Mouse (Mus musculus) layer of hippocampus, adult 2 months (tissue): ENCODE measurements around the gene Gm49392. TPM values are rescaled to one million over a fixed set of nuclear protein-coding genes. Genes with fewer than 3 reads are reported as not detected.
A peak's percentile ranks its signal among the peaks of the same experiment; 100 is the strongest.

Experiments used
- DNase-seq, 2 experiments: peaks; one replicate each; pipeline ENCODE4 v3.0.0; 2022; ENCODE audit warnings: low spot score in 2 of 2
- H3K27ac ChIP-seq: fragments of 200-600 bp; 2 replicates; pipeline ENCODE4 v1.8.1; 2022
- H3K4me3 ChIP-seq: fragments of 200-600 bp; 2 replicates; pipeline ENCODE4 v1.8.1; 2022; ENCODE audit warnings: mild to moderate bottlenecking
- CTCF ChIP-seq: fragments of 200-600 bp; conservative IDR thresholded peaks from 2 replicates; pipeline ENCODE4 v1.8.1; 2022; ENCODE audit warnings: antibody characterized with exemption, mild to moderate bottlenecking, moderate library complexity
- total RNA-seq, 2 experiments: library from RNA; stranded (reverse); gene quantifications; 2 replicates each; pipeline ENCODE4 v1.2.3; 2021

Gm49392 gene
- total RNA-seq, 2 experiments from 2014 or later, result not detected

GRCm38 (mm10) chr13:60839353-60839902, 57.3 kb downstream of the Gm49392 start:
- TF ChIP-seq CTCF, result no peak
- no peak overlapping the region for H3K4me3 ChIP-seq
- DNase-seq, result no peak
- no peak overlapping the region for H3K27ac ChIP-seq

DNA sequence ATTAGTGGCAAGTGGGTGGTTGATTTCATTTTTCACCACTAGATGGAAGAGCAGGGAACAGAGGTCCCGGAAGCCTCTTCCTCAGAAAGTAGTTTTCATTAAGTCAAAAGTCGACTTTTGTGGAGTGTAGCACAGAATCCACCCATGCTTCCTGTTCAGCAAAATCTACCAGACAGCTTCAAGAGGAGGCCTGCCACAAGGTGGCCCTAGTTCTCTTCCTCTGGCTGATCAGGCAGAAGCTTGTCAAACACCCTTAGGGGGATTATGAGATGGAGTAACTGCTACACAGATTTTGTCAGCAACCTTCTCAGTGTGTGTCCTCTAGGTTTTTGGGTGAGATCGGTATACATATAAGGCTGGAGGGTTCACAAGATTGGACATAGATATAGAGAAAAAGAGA, 70.6 kb downstream of the Gm49392 start:
- DNase-seq, result no peak
- H3K4me3 ChIP-seq, result no peak overlapping the region
- TF ChIP-seq CTCF, result peak; percentile 55
- no peak overlapping the region for H3K27ac ChIP-seq

DNA sequence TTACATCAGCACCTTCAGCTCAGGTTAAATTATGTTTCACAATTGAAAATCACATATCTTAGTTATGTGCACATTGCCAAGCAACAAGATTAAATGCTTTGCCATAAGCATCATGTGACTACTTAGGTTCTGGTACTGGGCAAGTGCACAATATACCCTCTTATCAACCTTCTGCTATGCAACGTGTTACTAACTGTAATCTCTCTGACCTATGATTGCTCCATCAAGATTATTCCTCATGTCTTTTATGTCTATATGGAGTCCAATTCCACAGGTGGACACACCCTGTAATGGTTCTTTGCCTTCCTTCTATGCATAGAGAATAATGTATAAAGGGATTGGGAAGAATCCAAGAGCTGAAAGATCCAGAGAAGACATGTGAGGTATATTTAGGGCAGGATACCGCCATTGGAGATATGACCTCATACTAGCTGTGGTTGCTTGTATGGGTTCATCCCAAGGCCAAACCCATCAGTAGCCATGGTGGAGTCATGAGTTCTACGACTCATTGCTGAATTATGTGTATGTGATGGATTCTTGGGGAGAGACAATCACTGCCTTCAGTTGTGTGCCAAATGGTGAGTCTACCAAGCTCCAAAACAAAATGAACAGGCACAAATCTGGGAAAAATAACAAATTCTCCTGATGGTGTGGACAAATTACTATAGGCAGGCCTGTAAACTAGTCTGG, 76.1 kb downstream of the Gm49392 start:
- no peak for DNase-seq
- TF ChIP-seq CTCF, result no peak

DNA sequence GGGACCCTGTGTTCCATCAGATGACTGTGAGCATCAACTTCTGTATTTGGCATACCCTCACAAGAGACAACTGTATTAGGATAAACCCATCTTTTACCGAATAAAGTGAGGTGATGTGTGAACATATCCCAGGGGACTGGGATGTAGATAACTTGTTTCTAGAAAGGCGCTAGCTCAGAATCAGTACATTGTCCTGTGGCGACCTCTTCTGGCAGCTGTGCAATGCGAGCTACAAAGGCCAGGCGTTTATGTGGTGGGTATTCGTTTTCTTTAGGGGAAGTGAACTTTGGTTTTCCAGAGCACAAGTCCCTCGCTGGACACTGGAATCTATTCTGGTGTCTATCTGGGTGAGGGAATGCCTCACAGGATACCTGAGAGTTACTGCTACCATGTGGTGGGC, 77.2 kb downstream of the Gm49392 start:
- DNase-seq, result peak; percentile 8 to 43
- no peak overlapping the region for H3K27ac ChIP-seq
- TF ChIP-seq CTCF, result peak; percentile 82

More for the DNA sequence above, 76.1 kb downstream of the Gm49392 start:
- Histone ChIP-seq H3K27ac (no peak overlapping the region), H3K4me3 (no peak overlapping the region)

DNA sequence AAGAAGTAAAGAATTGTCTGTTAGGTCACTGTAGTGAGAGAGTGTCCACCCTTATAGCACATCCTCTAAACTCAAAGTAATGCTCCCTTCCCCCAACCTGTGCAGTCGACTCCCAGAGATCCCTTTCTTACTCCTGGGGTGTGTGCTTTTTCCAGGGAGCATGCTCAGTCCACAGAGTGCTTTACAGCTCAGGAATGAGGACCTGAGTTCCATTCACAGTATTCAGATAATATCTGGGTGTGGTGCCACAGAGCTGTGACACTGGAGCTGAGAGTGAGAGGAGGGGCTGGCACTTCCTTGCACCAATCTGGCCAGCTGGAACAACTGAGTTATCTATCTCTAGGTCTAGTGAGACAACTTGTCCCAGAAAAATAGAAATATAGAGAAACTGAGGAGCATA, 83.0 kb downstream of the Gm49392 start:
- no peak for TF ChIP-seq CTCF
- Histone ChIP-seq H3K27ac (no peak overlapping the region), H3K4me3 (no peak overlapping the region)
- DNase-seq, result no peak

More for the DNA sequence above, 77.2 kb downstream of the Gm49392 start:
- no peak overlapping the region for H3K4me3 ChIP-seq

- Histone ChIP-seq H3K4me3 (no peak overlapping the region), H3K27ac (no peak overlapping the region)
- no peak for TF ChIP-seq CTCF
- no peak for DNase-seq
Observed at GRCm38 (mm10) chr13:60812768-60813167, 83.9 kb downstream of the Gm49392 start.

- no peak for DNase-seq
- no peak for TF ChIP-seq CTCF
- no peak overlapping the region for H3K4me3 ChIP-seq
- no peak overlapping the region for H3K27ac ChIP-seq
Observed at GRCm38 (mm10) chr13:60809690-60810089, 87.0 kb downstream of the Gm49392 start.

- no peak for DNase-seq
- H3K4me3 ChIP-seq, result no peak within 1 kb of the TSS
Observed at GRCm38 (mm10) chr13:60802749-60803148, 93.9 kb downstream of the Gm49392 start, which contains the start of gene Ctsll3. TSS of gene Ctsll3 (minus strand) at chr13:60802849.

More at GRCm38 (mm10) chr13:60802749-60803148, 93.9 kb downstream of the Gm49392 start, which contains the start of gene Ctsll3:
- no peak for TF ChIP-seq CTCF
- no peak within 1 kb of the TSS for H3K27ac ChIP-seq

Other genes starting within 250 kb of the Gm49392 start
- gene BC051665, start 110.5 kb downstream of the Gm49392 start, total RNA-seq, result not detected
- gene Ctsll3, start 94.0 kb downstream of the Gm49392 start, total RNA-seq, result not detected
- not detected for gene 4930486L24Rik, start 32.4 kb downstream of the Gm49392 start, total RNA-seq
- 1 to 10 TPM in 1 of 2 experiments, under 1 TPM in 1; 0.83 to 1.8 TPM for gene Ctla2b, start 553 bp upstream of the Gm49392 start, total RNA-seq
- not detected for gene Tpbpb, start 8.0 kb upstream of the Gm49392 start, total RNA-seq
- not detected for gene Gm49393, start 38.7 kb upstream of the Gm49392 start, total RNA-seq
- not detected for gene Gm49391, start 39.7 kb upstream of the Gm49392 start, total RNA-seq
- 10 to 100 TPM; 11.8 to 13.9 TPM for gene Ctla2a, start 39.7 kb upstream of the Gm49392 start, total RNA-seq
- not detected for gene Tpbpa, start 45.1 kb upstream of the Gm49392 start, total RNA-seq
- not detected for gene Ctsj, start 109.1 kb upstream of the Gm49392 start, total RNA-seq
- gene Ctsq, start 143.7 kb upstream of the Gm49392 start, total RNA-seq, result not detected